Mouse (Mus musculus) cortical plate, adult 2 months (tissue): Measurements from ENCODE around the gene Cachd1. TPM values are rescaled to one million over a fixed set of nuclear protein-coding genes. Genes with fewer than 3 reads are reported as not detected.

ENCODE experiments used
- H3K27ac ChIP-seq: fragments of 200-500 bp; 2 replicates; pipeline ENCODE4 v1.5.1; 2012; ENCODE audit warnings: low read length, control low read depth, inconsistent platforms; ENCODE audit not compliant: insufficient read depth
- H3K4me1 ChIP-seq: fragments of 200-500 bp; 2 replicates; pipeline ENCODE4 v1.6.1; 2011; ENCODE audit warnings: low read length; ENCODE audit not compliant: control insufficient read depth, insufficient read depth
- H3K4me3 ChIP-seq: fragments of 200-500 bp; 2 replicates; pipeline ENCODE4 v1.5.1; 2011; ENCODE audit warnings: mild to moderate bottlenecking, low read length, control low read depth; ENCODE audit not compliant: insufficient read depth
- CTCF ChIP-seq: fragments of 200-500 bp; IDR thresholded peaks from 2 replicates; pipeline ENCODE4 v1.5.1; 2011; ENCODE audit warnings: mild to moderate bottlenecking, control low read depth, low read length; ENCODE audit not compliant: insufficient read depth; ENCODE audit errors: extremely low read depth
- POLR2A ChIP-seq: fragments of 200-500 bp; IDR thresholded peaks from 2 replicates; pipeline ENCODE4 v1.6.1; 2011; ENCODE audit warnings: mild to moderate bottlenecking, low read length, control low read depth; ENCODE audit not compliant: insufficient read depth; ENCODE audit errors: extremely low read depth
- polyA plus RNA-seq: library from polyadenylated mRNA; depleted of rRNA; stranded (reverse); fragments of >200 nt; gene quantifications from 2 replicates; pipeline ENCODE4 v1.2.3, GENCODE M21; 2012

The Cachd1 gene
- polyA plus RNA-seq, 1 experiment, result 16.1 TPM

GRCm38 (mm10) chr4:100886743-100887416, 110.4 kb downstream of the Cachd1 start:
- H3K4me3 ChIP-seq, result no peak overlapping the region
- no peak overlapping the region for H3K27ac ChIP-seq
- H3K4me1 ChIP-seq, result no peaks in the 10 kb centered on the region
- TF ChIP-seq POLR2A (no peak), CTCF (no peak)

DNA sequence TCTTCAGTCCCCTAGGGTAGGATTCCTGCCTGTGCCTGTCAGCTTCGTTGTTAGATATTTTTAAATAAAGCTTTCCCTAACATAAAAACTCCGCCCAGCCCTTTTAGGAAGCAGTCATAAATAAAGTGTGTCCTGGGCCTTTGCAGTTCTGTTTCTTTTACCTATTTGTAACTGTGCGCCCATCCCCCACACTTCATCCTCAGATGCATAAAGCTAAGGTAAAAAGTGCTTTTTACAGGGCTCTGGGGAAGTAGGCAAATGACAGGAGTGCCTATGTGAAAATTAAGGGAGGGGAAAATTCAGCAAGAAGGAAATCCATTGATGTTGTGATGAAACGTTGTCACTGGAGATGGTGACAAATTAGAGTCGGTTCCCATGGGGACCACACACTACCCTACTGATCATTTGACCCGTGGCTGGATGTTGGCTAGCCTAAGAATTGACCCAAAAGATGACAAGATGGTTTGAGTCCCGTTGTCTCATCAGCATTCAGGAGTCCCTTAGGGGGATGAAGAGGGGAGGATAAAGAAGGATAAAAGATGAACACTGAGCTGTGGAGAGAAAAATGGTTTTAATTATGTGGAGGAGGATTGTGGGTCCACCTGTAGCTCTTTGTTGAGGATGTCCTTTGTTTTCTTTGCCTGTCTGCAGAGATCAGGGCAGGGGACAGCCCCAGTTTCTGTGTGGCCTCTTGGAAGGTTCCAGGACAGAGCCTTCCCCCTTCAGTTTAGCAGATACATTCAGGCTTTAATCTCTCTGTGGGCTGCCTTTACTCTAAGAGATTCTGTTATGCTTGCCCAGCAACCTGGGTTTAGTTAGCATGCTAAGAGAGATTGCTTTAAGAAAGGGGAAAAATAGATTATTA, 113.9 kb downstream of the Cachd1 start:
- no peak overlapping the region for H3K4me3 ChIP-seq
- H3K4me1 ChIP-seq, result no peaks in the 10 kb centered on the region
- H3K27ac ChIP-seq, result no peak overlapping the region
- TF ChIP-seq POLR2A (no peak), CTCF (no peak)

DNA sequence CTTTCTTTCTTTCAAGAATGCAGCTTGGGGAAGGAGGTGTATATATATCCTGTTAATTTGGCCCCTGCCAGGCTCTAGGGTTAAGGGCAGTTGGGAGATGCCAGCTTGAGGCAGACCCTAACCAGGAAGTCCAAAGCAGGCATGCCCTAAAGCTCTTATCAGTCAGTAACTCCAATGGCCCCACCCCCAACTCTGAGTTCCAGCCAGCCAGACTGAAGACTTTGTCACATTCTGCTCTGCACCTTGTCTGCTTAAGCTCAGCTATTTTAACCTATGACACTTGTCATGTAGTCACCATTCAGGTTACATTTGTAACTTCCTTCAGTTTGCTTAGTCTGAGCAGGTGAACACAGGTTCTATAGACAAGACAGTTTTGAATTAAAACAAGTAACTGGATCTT, 117.3 kb downstream of the Cachd1 start:
- Histone ChIP-seq H3K27ac (no peak overlapping the region), H3K4me1 (no peaks in the 10 kb centered on the region), H3K4me3 (no peak overlapping the region)
- TF ChIP-seq CTCF (no peak), POLR2A (no peak)

DNA sequence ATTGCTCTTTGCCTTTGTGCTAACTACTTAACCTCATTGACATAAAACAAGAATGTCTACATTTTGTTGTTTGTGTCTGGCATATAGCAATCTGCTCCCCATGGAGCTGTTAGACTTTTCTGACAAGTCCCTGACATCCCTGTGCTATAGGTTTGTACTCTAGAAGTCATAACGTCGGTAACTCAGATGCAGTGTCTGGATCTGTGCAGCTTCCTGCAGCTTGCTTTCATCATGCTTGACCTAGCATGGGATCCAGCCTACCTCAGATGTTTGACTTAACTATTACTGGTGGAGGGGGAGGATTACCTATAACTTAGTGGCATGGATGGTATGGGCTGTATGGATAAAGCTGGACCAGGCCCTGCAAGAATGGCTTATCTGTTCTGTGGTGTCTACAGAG, 117.7 kb downstream of the Cachd1 start:
- Histone ChIP-seq H3K4me1 (no peaks in the 10 kb centered on the region), H3K4me3 (no peak overlapping the region), H3K27ac (no peak overlapping the region)
- no peak for TF ChIP-seq POLR2A
- TF ChIP-seq CTCF, result no peak

DNA sequence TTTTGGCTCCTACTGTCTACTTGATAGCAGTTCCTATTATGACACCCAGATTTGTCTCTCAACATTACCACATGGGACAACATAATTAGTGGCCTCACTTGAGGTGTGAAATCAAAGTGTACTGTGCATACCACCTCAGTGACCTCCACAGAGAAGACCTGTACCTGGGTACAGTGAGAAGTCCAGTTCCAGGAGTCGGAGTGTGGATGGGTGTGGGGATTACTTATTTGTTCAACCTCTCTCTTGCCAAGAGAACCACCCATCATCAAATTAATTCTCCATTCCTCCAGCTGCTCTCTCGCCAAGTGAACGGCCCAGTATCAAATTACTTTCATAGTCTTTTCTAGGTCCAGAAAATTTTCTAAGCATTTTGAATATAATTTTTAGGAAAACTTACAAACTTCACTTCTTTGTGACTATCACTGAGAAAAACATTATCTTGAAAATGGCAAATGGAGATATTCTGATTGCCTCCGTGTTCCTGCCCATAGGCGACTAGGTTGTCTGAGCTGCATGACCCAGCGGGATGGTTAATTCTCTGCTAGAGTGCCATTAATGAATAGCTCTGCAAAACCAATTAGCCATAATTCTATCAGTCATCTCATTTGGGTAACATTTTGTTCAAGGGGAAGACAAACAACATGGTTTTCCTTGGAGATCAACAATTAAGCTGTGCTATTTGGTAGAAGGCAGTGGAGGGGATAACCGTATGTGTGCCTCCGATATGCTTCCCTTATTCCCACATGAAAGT, 120.0 kb downstream of the Cachd1 start:
- Histone ChIP-seq H3K27ac (no peak overlapping the region), H3K4me1 (no peaks in the 10 kb centered on the region), H3K4me3 (no peak overlapping the region)
- TF ChIP-seq POLR2A (no peak), CTCF (no peak)

GRCm38 (mm10) chr4:100897943-100898342, 121.5 kb downstream of the Cachd1 start:
- no peaks in the 10 kb centered on the region for H3K4me1 ChIP-seq
- TF ChIP-seq CTCF, result no peak
- no peak for TF ChIP-seq POLR2A
- no peak overlapping the region for H3K27ac ChIP-seq

GRCm38 (mm10) chr4:100909694-100910340, 133.3 kb downstream of the Cachd1 start:
- no peaks in the 10 kb centered on the region; the same call in 1 of the 2 replicates for H3K4me1 ChIP-seq
- no peak overlapping the region for H3K27ac ChIP-seq
- TF ChIP-seq POLR2A, result no peak
- no peak for TF ChIP-seq CTCF
- no peak overlapping the region for H3K4me3 ChIP-seq

More at GRCm38 (mm10) chr4:100897943-100898342, 121.5 kb downstream of the Cachd1 start:
- H3K4me3 ChIP-seq, result no peak overlapping the region

- TF ChIP-seq CTCF (no peak), POLR2A (no peak)
- Histone ChIP-seq H3K27ac (no peak overlapping the region), H3K4me1 (no peaks in the 10 kb centered on the region; the same call in 1 of the 2 replicates), H3K4me3 (no peak overlapping the region)
These were observed 134.3 kb downstream of the Cachd1 start for GRCm38 (mm10) chr4:100910605-100911330.
